Mouse (Mus musculus): ENCODE measurements around the gene Map3k11.
A peak's percentile ranks its signal among the peaks of the same experiment; 100 is the strongest.

Gene Map3k11

DNA sequence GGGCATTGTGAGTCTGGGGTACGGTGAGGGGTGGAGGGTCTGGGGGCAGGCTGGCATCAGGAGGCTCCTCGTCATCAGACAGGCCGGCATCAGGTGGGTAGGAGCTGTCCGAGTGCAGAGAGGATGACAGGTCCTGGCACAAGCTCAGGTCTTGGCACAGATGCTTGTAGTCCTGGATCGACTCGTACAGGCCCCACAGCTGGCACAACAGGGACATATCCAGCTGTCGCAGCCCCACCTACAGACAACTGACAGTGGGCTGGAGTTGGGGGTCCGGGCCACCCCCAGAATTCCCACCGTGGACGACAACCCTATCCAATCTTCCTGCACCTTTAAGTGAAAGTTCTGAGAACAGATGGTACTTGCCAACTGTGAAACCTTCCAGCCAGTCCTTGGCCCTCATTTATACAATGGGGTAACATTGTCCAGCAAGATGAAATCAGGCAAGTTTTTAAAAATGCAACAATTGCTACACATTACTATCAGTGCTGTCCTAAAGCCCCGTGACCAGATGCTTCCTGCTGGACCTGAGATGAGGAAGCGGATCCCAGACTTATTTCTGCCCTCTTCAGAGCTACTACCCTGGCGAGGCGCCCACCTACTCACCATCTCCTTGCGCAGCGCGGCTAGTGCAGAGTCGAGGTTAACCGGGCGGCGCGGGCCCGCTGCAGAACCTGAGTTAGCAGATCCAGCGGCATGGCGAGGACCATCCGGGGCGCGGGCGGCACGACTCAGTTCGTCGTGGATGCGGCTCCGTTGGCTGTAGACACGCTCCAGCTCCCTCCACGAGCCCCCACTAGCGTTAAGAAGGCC, 40.3 kb downstream of the Map3k11 start:
- no peak for ATAC-seq (ENCODE audit: insufficient number of reproducible peaks, low FRiP score, low TSS enrichment)

DNA sequence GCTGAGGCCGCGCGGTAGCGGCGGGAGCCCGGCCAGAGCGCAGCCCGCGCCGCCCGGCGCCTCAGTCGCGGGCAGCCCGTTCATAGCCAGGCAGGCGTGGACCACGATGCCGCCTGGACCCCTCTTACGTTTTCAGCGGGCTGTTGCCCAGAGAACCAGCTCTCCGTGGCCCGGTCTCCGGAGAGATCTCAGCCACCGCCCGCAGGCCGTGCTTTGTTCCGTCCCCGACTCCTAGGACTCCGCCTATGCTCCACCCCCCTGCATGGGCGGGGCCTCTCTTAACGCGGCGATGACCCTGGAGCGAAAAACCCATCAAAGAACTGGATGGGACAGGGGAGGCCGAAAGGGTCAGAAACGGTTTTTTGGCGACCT, 40.9 kb downstream of the Map3k11 start, which contains the start of gene Fam89b:
TSS of gene Fam89b (minus strand) at position 210 of the 372 bp plus-strand sequence.
- ATAC-seq (ENCODE audit: insufficient number of reproducible peaks, low FRiP score, low TSS enrichment): peak; percentile 63; the same call in 1 of the 2 replicates

DNA sequence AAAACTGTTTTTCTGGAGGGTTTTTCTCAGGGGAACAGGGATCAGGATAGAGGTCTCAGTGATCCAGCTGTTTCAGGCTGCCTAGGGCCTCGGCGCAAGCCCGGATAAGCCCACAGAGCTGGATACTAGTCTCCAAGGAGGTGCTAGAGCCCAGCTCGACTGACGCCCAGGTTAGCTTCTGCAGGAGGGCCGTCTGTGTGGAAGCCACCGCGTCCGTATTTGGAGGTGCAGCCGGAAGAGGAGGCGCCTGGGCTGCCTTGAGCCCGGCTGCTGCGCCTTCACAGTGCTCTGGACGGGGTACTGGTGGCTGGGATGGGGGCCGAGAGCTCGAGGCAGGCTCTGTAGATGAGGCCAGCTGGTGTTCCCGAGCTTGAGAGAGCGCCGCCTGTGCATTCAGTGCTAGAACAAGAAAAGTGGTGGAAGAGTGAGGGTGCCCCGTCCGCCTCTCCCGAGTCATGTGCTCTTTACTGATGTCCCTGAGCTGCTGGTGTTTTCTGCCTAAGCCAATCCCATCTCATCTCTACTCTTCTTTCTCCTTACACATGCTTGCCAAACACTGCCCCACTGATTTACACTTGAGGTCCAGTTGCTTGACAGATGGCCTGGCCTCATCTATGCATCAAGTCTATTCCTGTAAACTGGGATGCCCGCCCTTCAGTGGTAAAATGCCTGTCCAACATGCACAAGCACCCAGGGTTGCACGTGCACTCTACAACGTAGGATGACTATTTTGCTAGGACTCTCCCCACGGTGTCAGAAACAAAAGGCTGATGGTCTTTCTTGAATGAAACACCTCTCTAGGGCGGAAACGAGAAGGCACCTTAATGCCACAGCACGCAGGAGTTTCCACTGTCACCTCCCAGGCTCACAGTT, 42.0 kb downstream of the Map3k11 start:
- no peak for ATAC-seq (ENCODE audit: insufficient number of reproducible peaks, low FRiP score, low TSS enrichment)

DNA sequence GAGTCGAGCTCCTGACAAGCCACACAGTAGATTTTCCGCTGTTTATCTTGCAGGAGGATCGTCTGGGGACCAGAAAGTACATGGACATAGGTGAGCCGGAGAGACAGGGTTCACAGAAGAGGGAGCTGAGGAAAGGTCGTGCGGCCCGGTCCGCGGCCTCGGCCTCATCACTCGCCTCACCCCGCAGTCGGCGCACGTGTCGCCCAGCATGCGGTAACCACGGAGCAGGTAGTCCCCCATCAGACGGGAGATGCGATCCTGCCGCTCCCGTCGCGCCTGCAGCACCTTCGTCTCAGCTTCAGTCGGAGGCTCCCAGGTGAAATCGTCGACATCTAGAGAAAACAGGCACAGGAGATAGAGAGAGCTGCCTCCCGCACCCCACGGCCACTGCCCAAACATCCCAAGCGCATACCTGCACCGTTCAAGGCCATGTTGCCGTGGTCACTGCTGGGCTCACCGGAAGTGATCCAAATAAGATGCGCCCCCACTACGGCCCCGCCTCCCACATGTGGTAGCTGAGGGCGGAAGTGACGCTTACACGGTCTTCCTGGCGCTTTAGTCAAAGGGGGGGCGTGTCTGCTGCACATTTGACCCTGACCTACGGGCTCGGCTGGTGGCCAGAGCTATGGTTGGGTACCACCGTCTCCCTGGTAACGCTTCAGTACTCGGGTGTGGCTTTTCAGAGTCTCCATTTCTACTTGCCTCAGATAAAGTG, 42.9 kb downstream of the Map3k11 start:
- peak; percentile 52; the same call in 1 of the 2 replicates for ATAC-seq (ENCODE audit: insufficient number of reproducible peaks, low FRiP score, low TSS enrichment)

DNA sequence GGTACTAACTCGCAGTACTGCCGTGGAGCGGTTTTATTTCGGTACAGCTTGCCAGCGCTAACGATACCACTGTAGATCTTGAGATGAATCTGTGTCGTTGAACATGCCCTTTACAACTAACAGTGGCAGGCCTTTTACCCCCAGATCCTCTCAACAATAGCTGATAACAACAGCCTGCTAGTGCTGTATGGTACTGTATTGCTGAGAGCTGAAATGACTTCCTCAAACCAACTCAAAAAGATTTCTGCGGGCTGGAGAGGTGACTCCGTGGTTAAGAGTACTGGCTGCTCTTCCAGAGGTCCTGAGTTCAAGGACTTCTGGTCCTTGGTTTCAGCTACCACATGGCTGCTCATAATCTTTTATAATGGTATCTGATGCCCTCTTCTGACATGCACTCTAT, 45.8 kb downstream of the Map3k11 start:
- ATAC-seq (ENCODE audit: insufficient number of reproducible peaks, low FRiP score, low TSS enrichment): no peak

DNA sequence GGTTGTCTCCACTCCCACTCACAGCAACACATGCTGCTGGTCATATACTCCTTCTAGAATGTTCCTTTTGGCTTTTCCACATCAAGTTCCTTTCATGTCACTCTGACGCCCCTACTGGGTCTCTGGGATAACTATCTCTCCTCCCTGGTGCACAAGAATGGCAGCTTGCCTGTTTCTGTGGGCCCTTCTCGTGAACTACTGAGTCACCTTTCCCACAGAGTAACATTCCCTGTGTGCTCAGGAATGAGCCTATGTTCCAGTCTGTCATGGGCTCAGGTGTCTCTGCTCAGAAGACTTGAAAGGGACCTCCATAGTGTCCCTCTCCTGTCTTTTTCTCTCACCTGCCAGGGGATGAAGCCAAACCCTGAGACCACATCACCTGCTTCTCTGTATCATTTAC, 50.9 kb downstream of the Map3k11 start:
- no peak for ATAC-seq (ENCODE audit: insufficient number of reproducible peaks, low FRiP score, low TSS enrichment)

DNA sequence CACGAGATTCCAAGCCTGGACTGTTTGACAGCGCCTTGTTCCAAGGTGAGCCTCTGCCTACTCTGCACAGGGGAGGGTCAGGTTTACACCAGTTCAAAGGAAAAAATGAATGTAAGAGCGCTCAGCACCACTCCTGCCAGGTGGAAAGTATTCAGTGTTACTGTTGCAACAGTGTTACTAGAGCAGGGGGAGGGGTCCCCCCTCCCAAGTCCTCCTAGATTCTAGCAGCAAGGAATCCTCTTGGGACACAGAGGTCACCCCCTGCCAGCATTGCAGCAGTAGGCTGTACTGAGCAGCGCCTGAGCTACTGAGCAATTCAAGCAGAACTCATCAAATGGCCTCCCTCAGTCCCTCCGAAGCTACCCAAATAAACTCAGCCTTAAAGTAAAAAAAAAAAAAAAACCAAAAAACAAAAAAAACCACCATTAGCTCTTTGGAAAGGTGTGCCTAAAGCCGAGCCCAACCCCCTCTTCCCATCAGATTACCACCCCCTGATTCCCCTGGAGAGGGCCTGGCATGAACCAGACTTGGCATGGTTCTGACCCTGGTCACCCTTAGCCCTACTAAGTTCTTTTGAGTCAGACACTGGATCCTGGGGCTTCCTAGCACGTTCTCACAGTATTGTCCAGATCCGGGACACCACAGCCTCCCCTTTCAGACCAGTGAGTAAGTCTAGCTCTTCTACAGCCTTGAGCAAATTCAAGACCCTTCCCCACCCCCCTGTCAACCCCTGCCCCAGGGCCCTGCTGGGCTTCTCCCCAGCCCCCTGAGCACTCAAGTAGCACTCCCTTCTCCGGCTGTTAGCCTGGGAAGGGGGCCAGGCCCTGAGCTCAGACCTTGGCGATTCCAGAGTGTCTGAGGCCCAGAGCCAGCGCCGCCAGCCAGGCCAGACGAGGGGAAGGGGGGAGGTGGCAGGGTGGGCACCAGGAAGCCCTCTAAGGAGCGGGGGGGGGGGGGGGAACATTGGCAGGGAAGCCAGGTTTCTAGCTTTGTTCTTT, 52.1 kb downstream of the Map3k11 start, which contains the start of gene Ltbp3:
TSS of gene Ltbp3 (plus strand) at position 585 of the 998 bp plus-strand sequence.
- no peak for ATAC-seq (ENCODE audit: insufficient number of reproducible peaks, low FRiP score, low TSS enrichment)

DNA sequence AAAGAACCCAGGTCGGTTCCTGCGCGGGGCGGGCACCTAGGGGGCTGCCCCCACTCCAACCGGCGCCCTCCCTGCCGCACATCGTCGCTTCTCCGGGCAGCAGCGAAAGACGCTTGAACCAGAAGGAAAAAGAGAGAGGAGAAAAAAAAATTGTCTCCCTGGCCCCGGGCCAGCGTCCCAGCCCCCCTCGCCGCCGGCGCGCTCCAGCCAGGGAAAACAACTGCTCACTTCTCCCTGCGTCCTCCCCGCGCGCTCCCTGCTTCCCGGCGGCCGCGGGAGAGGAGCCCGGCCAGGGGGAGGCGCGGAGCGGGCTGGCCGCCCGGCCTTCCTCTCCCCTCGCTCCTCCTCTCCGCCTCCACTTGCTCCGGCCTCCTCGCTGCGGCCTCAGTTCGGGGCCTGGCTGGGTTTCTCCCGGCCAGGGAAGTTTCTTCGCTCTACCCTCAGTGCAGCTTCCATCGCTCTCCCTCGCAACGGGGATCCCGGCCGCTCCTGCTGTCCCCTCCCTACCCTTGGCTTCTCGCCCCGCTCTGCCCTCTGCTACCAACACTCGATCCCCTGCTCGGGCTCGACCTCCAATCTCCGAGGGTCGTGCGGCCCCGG, 53.2 kb downstream of the Map3k11 start:
- ATAC-seq (ENCODE audit: insufficient number of reproducible peaks, low FRiP score, low TSS enrichment): peak; percentile 58; the same call in 1 of the 2 replicates

DNA sequence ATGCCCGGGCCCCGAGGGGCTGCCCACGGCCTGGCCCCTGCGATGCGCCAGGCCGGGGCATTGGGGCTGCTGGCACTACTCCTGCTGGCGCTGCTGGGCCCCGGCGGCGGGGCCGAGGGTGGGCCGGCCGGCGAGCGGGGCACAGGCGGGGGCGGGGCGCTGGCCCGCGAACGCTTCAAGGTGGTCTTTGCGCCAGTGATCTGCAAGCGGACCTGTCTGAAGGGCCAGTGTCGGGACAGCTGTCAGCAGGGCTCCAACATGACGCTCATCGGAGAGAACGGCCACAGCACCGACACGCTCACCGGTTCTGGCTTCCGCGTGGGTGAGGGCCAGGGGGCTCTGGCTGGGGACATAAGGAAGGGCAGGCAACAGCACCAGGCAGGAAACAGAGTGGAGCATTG, 53.7 kb downstream of the Map3k11 start:
- peak; percentile 16; the same call in 1 of the 2 replicates for ATAC-seq (ENCODE audit: insufficient number of reproducible peaks, low FRiP score, low TSS enrichment)

DNA sequence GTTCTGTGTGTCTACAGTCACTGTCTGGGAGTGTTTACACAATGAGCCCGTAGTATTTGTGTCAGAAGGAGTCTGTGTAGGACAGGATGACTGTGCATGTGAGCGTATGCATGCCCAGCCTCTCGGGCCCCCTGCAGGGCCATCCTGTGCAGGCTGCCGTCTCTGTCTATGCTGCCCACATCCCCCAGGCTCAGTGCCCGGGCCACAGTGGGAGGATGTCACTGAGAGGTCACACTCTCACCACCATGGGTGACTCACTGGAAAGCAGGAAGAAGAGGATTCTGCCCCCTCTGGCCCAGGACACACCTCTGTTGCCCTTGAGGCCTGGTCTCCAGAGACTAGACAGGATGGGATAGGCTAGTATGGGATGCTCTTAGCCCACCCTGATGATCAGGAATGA, 55.0 kb downstream of the Map3k11 start:
- no peak for ATAC-seq (ENCODE audit: insufficient number of reproducible peaks, low FRiP score, low TSS enrichment)

DNA sequence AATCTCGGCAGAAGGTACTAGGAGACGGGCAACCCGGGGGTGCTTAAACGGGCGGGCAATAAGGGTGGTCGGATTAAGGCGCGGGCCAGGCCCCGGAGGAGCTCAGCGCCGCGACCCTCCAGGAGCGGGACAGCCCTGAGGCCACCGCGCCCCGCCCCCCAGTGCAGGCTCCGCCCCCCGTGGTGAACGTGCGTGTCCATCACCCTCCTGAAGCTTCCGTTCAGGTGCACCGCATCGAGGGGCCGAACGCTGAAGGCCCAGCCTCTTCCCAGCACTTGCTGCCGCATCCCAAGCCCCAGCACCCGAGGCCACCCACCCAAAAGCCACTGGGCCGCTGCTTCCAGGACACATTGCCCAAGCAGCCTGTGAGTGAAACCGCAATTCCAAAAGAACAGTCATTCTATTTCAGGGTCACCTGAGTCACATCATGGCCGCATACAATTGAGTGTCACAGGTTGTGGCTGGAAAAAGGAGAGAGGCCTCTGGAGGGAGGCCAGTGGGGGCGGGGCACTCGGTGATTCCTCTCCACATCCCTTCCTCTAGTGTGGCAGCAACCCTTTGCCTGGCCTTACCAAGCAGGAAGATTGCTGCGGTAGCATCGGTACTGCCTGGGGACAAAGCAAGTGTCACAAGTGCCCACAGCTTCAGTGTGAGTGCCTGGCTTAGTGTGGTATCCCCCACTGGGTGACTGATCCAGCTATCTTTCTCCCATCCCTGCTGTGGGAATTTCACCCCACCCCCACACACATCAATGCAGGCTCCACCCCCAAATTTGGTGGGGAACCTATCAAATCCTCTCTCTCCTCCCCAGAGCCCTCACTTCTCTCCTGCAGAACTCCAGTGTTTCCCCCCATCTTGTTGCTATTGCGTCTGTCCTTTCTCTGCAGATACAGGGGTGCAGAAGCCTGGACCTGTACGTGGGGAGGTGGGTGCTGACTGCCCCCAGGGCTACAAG, 57.5 kb downstream of the Map3k11 start:
- ATAC-seq (ENCODE audit: insufficient number of reproducible peaks, low FRiP score, low TSS enrichment): no peak

DNA sequence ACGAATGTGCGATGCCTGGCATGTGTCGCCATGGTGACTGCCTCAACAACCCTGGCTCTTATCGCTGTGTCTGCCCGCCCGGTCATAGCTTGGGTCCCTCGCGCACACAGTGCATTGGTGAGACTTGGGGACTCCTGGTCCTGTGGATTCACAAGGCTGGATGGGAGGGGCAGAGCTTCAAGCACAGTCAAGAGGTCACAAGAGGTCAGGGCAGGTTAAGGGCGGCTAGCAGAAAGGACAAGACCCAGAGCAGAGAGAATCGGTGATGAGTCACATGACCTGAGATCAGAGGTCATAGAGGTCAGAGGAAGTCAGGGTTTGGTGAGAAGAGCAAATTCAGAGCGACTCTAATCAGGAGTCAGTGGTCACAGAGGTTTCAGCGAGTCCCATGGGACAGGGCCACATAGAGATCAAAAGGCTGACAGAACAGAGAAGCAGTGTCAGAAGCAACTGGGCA, 58.4 kb downstream of the Map3k11 start:
- ATAC-seq (ENCODE audit: insufficient number of reproducible peaks, low FRiP score, low TSS enrichment): no peak

DNA sequence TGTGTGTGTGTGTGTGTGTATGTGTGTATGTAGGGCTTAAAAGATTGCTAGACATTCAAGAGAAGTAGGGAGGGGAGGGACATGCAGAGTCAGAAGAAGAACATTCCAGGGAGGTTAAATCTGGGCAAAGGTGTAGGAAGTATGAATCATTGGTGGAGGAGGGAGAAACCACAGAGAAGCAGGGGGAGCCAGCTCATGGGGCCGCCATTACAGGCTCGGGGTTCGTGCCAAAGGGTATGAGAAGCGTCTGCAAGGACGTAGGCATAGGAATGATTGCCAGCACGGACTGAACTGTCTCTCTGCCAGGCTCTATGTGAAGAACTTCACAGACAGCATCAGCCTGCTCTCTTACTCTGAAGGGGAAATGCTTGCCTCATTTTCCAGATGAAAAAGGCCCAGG, 60.9 kb downstream of the Map3k11 start:
- ATAC-seq (ENCODE audit: insufficient number of reproducible peaks, low FRiP score, low TSS enrichment): no peak

DNA sequence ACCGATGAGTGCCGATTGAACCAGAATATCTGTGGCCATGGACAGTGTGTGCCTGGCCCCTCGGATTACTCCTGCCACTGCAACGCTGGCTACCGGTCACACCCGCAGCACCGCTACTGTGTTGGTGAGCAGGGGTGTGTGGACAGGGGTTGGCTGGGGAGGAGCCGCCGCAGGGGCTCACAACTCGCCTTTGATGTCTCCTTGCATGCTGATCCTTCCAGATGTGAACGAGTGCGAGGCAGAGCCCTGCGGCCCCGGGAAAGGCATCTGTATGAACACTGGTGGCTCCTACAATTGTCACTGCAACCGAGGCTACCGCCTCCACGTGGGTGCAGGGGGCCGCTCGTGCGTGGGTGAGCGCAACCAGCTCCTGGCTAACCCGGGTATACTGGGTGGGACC, 62.4 kb downstream of the Map3k11 start:
- no peak for ATAC-seq (ENCODE audit: insufficient number of reproducible peaks, low FRiP score, low TSS enrichment)

DNA sequence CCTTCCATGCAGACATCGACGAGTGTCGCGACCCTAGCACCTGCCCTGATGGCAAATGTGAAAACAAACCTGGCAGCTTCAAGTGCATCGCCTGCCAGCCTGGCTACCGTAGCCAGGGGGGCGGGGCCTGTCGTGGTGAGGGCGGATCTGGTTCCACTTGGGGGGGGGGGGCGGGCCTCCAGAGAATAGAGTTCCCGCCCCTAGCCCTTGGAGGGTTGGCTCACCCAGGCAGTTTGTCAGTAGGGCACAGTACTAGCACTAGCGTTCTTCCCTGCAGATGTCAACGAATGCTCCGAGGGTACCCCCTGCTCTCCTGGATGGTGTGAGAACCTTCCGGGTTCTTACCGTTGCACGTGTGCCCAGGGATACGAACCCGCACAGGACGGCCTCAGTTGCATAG, 63.2 kb downstream of the Map3k11 start:
- ATAC-seq (ENCODE audit: insufficient number of reproducible peaks, low FRiP score, low TSS enrichment): no peak
